Mouse (Mus musculus) neural tube, embryonic 14.5 days (tissue): ENCODE results near the gene Zbtb44. TPM values are rescaled to one million over a fixed set of nuclear protein-coding genes. Genes with fewer than 3 reads are reported as not detected.

ENCODE experiments used
- ATAC-seq: fragments of 200-750 bp; cut with Nextera tagmentation; 2 replicates; pipeline ENCODE4 v1.8.0; 2017; ENCODE audit warnings: low read depth, mild to moderate bottlenecking, moderate TSS enrichment, moderate library complexity
- H3K27ac ChIP-seq: fragments of 300-500 bp; sonication (generic); 2 replicates; pipeline ENCODE4 v1.5.1; 2014; ENCODE audit warnings: low read depth, mild to moderate bottlenecking, control low read depth, low read length, moderate library complexity, mixed read lengths
- H3K27me3 ChIP-seq: fragments of 300-500 bp; sonication (generic); 2 replicates; pipeline ENCODE4 v1.6.1; 2014; ENCODE audit warnings: low read length; ENCODE audit not compliant: control insufficient read depth, insufficient read depth
- H3K36me3 ChIP-seq: fragments of 300-500 bp; sonication (generic); 2 replicates; pipeline ENCODE4 v1.6.1; 2014; ENCODE audit warnings: low read length, mixed read lengths; ENCODE audit not compliant: control insufficient read depth, insufficient read depth
- H3K4me1 ChIP-seq: fragments of 300-500 bp; sonication (generic); 2 replicates; pipeline ENCODE4 v1.6.1; 2014; ENCODE audit warnings: low read length; ENCODE audit not compliant: control insufficient read depth, insufficient read depth
- H3K4me2 ChIP-seq: fragments of 300-500 bp; sonication (generic); 2 replicates; pipeline ENCODE4 v1.6.1; 2014; ENCODE audit warnings: mild to moderate bottlenecking, low read depth, low read length, control low read depth
- H3K4me3 ChIP-seq: fragments of 300-500 bp; sonication (generic); 2 replicates; pipeline ENCODE4 v1.5.1; 2014; ENCODE audit warnings: low read depth, low read length, control low read depth, mixed read lengths
- H3K9ac ChIP-seq: fragments of 300-500 bp; sonication (generic); replicated peaks from 2 replicates; pipeline ENCODE4 v1.6.1; 2014; ENCODE audit warnings: low read depth, mild to moderate bottlenecking, control low read depth, low read length, mixed read lengths
- H3K9me3 ChIP-seq: fragments of 300-500 bp; sonication (generic); 2 replicates; pipeline ENCODE4 v1.6.1; 2016; ENCODE audit warnings: low read length; ENCODE audit not compliant: control insufficient read depth
- WGBS: fragments of 180-500 bp; shearing (Covaris S2); extraction: QIAGEN DNeasy Blood & Tissue Kit; methylation state at CpG from one replicate; pipeline ENCODE4 v1.1.7; 2014; 5-methylcytosine and 5-hydroxymethylcytosine counted together
- polyA plus RNA-seq: library from polyadenylated mRNA; unstranded; fragments of >200 nt; fragmentation: Nextera tagmentation; extraction: Ambion mirVana; gene quantifications from 2 replicates; pipeline ENCODE4 v1.2.1, GENCODE M21; 2014

Gene Zbtb44
- polyA plus RNA-seq, 1 experiment from 2014 or later: 5.7 TPM

DNA sequence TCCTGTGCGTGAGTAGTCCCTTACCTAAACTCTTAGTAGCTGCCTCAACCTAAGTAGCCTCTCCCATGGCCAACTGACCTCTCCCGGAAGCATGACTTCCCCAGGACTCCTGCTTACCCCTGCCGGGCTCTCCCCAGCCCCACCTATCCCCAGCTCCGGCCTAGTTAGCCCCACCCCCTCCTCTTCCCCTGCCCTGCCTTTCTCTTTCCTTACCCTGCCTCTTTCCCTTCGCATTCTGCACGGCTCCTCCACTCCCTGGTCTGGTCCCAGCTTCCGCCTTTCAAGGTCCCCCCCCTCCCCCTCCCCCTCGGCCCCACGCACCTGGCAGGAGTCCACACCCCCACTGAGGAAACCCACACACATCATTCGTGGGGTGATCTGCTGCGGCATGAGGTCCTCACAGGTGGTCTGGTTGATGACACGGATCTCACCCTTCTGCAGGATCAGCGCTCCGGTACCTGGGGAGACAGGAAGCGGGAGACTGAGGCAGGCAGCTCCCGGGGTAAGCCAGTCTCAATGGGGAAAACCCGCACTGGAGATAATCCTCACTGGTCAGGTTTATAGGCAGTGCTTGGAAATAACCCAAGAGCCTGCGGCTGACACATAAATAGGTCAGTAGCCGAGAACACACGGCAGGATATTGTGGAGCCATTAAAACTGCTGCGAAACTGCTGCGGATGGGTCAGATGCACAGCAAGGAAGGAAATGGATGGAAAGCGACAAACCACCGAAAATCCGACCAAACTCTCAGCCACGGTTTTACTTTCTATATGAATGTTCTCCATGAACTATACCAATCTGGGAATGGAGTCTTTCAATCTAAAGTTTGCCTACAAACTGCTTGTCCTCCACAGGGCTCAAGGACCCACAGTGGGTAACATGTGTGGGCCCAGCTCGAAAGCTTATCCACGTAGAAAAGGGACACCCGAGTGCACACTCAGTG lies 59.9 kb downstream of the Zbtb44 start:
- Histone ChIP-seq H3K9ac (no peak overlapping the region), H3K4me1 (no peaks in the 10 kb centered on the region), H3K27ac (no peak overlapping the region), H3K27me3 (no peaks in the 10 kb centered on the region), H3K4me3 (no peak overlapping the region), H3K9me3 (no peaks in the 10 kb centered on the region), H3K36me3 (no peaks in the 10 kb centered on the region), H3K4me2 (no peak overlapping the region)
- WGBS: 79% methylated on average over 29 of the region's 29 CpGs
- ATAC-seq: no peak

DNA sequence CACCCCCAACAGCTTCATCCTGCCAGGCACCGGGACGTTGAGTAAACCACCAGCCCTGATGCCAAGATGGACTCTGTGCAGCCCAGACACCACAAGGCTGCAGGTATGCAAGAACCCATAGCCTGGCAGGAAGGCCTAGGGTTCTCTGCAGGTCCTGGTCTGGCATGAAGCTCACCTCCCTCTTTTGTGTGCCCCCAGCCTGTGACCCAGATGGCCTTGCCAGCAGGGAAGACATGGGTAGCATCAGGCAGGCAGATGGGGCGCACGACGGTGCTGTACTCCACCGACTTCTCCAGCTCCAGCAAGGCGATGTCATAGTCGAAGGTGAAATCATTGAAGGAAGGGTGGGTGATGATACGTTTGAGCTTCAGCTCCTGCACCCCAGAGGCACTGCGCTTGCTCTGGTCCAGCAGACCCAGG lies 60.7 kb downstream of the Zbtb44 start:
- H3K4me1 ChIP-seq: no peaks in the 10 kb centered on the region
- H3K27ac ChIP-seq: no peak overlapping the region
- no peak overlapping the region for H3K9ac ChIP-seq
- WGBS: 98% methylated on average over 10 of the region's 10 CpGs
- no peak overlapping the region for H3K4me3 ChIP-seq
- H3K9me3 ChIP-seq: no peaks in the 10 kb centered on the region
- H3K27me3 ChIP-seq: no peaks in the 10 kb centered on the region
- H3K36me3 ChIP-seq: no peaks in the 10 kb centered on the region
- no peak overlapping the region for H3K4me2 ChIP-seq
- no peak for ATAC-seq

DNA sequence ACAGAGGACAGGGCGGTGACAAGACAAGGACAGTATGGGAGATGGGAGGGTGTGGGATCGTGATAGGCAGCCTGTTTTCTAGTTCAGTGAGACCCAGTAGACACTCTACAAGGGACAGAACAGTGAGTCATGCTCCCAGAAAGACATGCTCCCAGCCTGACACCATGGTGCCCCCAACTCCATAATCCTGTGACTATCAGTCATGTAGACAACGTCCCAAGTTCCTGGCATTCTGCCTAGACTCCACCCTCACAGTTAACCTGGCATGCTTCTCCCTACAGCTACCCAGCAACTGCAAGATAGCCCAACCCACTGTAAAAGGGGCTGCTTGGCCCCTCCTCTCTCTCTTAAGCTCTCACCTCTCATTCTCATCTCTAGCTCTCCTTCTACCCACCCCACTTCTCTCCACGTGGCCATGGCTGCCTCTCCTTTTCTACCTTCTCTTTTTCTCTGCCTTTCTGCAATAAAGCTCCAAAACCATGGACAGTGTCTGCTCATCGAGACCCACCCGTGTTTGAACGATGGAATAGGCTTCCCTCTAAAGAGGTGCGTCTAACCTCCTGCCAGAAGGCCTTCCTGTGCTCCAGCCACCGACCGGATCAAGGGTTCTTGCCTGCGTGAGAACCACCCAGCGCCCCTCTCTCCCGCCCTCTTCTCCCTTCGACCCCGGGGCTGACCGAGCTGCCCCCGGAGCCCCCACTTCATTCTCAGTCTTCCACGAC lies 61.8 kb downstream of the Zbtb44 start:
- 94% methylated on average over 18 of the region's 18 CpGs for WGBS
- H3K36me3 ChIP-seq: no peaks in the 10 kb centered on the region
- ATAC-seq: no peak

DNA sequence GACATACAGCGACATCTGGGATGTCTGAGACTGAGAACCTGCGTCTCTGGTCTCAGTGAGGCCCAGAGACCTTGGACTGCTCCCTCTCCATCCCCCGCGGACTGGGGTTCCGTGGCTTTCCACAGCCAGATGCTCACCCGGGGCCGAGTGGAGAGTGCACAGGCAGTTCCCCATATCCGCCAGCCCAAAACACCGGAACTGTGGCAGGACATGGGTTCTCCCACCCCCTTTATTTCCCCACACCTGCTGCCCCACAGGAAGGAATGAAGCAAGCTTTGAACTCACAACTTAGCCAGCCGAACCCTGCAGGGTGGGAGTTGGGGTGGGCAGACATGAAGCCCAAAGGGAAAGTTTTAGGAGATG lies 62.4 kb downstream of the Zbtb44 start:
- no peaks in the 10 kb centered on the region for H3K36me3 ChIP-seq
- no peak overlapping the region for H3K4me2 ChIP-seq
- no peak overlapping the region for H3K9ac ChIP-seq
- no peaks in the 10 kb centered on the region for H3K9me3 ChIP-seq
- no peaks in the 10 kb centered on the region for H3K27me3 ChIP-seq
- no peak overlapping the region for H3K27ac ChIP-seq
- no peaks in the 10 kb centered on the region for H3K4me1 ChIP-seq
- H3K4me3 ChIP-seq: no peak overlapping the region
- no peak for ATAC-seq
- WGBS: 88% methylated on average over 10 of the region's 10 CpGs

More for the DNA sequence above, 61.8 kb downstream of the Zbtb44 start:
- Histone ChIP-seq H3K9ac (no peak overlapping the region), H3K4me1 (no peaks in the 10 kb centered on the region), H3K9me3 (no peaks in the 10 kb centered on the region), H3K27ac (no peak overlapping the region), H3K4me3 (no peak overlapping the region), H3K4me2 (no peak overlapping the region), H3K27me3 (no peaks in the 10 kb centered on the region)

DNA sequence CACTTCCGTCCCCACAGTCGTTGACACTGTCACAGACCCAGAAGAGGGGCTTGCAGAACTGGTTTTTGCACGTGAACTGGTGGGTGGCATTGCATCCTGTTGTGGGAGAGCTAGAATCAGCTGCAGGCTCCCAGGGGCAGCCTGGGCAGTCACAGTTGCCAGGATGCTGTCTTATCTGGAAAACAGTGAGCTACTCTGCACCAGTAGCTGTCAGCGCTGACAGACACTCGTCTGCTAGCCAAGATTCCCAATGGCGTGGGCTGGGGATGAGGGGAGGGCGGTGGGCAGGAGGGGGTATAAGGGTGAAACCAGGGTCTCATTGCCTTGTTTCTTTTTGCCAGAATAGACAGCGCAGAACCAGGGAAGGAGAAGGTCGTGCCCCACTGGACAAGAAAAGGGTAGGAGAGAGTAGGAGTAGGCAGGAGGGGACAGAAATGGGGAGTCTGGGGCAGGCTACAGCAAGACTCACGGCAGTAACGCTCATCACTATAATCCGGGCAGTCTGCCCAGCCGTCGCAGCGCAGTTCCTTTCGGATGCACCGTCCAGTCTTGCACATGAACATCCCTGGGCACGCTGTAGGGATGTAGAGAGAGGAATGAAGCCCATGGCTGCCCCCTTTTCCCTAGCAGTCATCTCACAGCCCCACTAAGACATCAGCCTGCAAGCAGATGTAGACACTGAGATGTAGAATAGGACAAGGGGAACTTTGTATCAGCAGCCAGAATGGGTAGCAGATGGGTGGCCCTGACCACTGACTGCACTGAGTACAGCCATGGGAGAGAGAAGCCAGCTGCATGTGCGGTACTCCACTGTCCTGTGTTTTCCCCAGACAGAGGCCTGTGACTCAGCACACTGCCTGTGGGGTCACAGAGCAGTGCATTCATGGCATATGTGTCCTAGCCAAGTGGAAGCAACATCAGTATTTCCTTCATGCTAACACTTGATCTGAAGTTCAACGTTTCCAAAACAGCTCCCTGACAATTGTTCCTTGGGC lies 66.9 kb downstream of the Zbtb44 start:
- ATAC-seq: no peak
- Histone ChIP-seq H3K9ac (no peak overlapping the region), H3K27ac (no peak overlapping the region), H3K4me3 (no peak overlapping the region), H3K36me3 (no peaks in the 10 kb centered on the region), H3K9me3 (no peaks in the 10 kb centered on the region), H3K4me1 (no peaks in the 10 kb centered on the region), H3K27me3 (no peaks in the 10 kb centered on the region), H3K4me2 (no peak overlapping the region)
- WGBS: 86% methylated on average over 20 of the region's 20 CpGs

DNA sequence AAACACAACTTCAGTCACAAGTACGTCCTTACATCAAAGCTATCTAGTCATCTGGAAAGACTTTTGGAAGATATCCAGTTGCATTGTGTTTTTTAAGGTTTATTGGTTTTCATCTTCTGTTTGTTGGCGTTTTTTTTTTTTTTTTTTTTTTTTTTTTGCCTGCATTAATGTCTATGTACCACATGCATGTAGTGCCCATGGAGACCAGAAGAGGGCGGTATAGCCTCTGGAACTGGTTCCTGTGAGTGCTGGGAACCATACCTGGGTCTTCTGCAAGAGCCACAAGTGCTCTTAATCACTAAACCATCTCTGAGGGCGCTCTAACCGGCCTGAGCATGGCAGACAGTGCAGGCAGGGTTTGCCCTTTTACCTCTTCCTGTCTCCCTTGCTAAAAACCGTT lies 67.7 kb downstream of the Zbtb44 start:
- Histone ChIP-seq H3K9me3 (no peaks in the 10 kb centered on the region), H3K9ac (no peak overlapping the region), H3K27ac (no peak overlapping the region), H3K4me2 (no peak overlapping the region), H3K4me1 (no peaks in the 10 kb centered on the region), H3K27me3 (no peaks in the 10 kb centered on the region), H3K4me3 (no peak overlapping the region), H3K36me3 (no peaks in the 10 kb centered on the region)
- 82% methylated on average over 6 of the region's 6 CpGs for WGBS
- no peak for ATAC-seq

DNA sequence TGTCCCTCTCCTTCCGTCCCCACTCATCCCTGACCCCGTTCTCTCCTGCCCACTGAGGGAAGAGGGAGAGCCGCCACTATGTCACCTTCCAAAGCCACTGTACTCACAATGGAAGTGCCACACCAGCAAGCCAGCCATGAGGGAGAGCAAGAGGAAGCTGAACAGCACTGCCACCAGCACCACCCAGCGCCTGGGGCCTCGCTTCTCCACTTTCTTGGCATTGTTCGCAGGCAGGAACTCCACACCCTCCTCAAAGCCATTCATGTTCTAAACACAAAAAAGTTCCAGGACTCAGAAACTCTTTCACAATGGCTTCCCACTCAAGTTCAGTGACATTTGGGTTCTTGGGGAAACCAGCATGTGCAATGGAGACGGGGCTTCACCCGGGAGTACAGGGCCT lies 78.0 kb downstream of the Zbtb44 start:
- H3K4me2 ChIP-seq: no peak overlapping the region
- no peak overlapping the region for H3K9ac ChIP-seq
- H3K4me3 ChIP-seq: no peak overlapping the region
- no peak for ATAC-seq
- no peak overlapping the region for H3K27ac ChIP-seq
- no peaks in the 10 kb centered on the region for H3K36me3 ChIP-seq
- no peaks in the 10 kb centered on the region for H3K27me3 ChIP-seq
- no peaks in the 10 kb centered on the region for H3K9me3 ChIP-seq
- 93% methylated on average over 8 of the region's 8 CpGs for WGBS
- no peaks in the 10 kb centered on the region for H3K4me1 ChIP-seq

DNA sequence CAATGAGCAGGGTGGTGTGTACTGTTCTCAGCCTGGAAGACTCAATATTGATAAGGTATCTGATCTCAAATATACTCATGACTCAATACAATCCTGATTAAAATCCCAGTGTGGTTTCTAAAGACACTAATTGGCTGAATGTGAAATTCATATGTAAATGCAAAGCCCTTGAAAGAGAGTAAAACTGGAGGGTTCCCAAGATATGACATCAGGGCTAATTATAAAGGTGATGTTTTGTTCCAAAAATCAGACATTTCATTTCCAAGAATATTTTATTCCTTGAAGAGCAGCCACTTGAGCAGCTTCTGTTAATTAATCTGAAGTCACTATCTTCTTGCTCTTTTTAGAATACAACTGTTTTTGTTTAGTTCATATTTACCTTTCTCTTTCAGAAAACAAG lies 85.1 kb downstream of the Zbtb44 start:
- no peaks in the 10 kb centered on the region for H3K4me1 ChIP-seq
- no peak overlapping the region for H3K9ac ChIP-seq
- no peaks in the 10 kb centered on the region for H3K9me3 ChIP-seq
- ATAC-seq: no peak
- H3K27me3 ChIP-seq: no peaks in the 10 kb centered on the region
- no peak overlapping the region for H3K4me2 ChIP-seq
- H3K36me3 ChIP-seq: no peaks in the 10 kb centered on the region
- H3K27ac ChIP-seq: no peak overlapping the region
- no peak overlapping the region for H3K4me3 ChIP-seq
